Mouse (Mus musculus): ENCODE results near the gene Myo6.

GRCm38 (mm10) chr9:80282426-80282825 is 117.6 kb downstream of the Myo6 start:
- TF ChIP-seq CTCF (IDR thresholded peaks at IDR 0.05; ENCODE audit: insufficient read depth, low read length) (no peak), POLR2A (IDR thresholded peaks at IDR 0.05; ENCODE audit: borderline replicate concordance, extremely low read depth, low read depth, low read length) (no peak)

All from lung, adult 2 months (tissue).